In genomic region chr1:131942621-131943590, GRCm38 (mm10) we compare ENCODE assay signal across 12 mouse cellular contexts. TPM values are rescaled to one million over a fixed set of nuclear protein-coding genes. Genes with fewer than 3 reads are reported as not detected.
DNase-seq lines count a peak whose midpoint lies in the region; ATAC-seq and TF ChIP-seq lines count a peak whose summit lies in the region.
"Had no signal": no experiment of that assay in that cellular context is flagged by ENCODE, and none has a peak within 500 bp of the region (broad histone marks: within the 10 kb centered on the region; RNA-seq: fewer than 3 reads in every experiment).

No protein-coding gene starts in this region.

- ATAC-seq in kidney, postnatal 0 days (replicated peaks; ENCODE audit: low FRiP score, low read depth) = no peak
- ATAC-seq in granulocyte monocyte progenitor cell, adult 5-6 weeks (replicated peaks; ENCODE audit: poor library complexity, severe bottlenecking) = peak; percentile 55
- ATAC-seq in megakaryocyte, adult 5-6 weeks (ENCODE audit: poor library complexity, severe bottlenecking) = peak; percentile 45; the same call in 1 of the 2 replicates
- ATAC-seq: midbrain, embryonic 16.5 days had no signal

- peak; percentile 74 for DNase-seq in kidney, postnatal 0 days (ENCODE audit: low spot score)
- DNase-seq in kidney, adult 8-10 months = no peak
- DNase-seq in NIH3T3 (ENCODE audit: low read depth) = peak; percentile 91
- DNase-seq in urinary bladder, postnatal 4 days (ENCODE audit: low spot score in 2 of 2) = no peak
- DNase-seq in frontal cortex, postnatal 14 days (ENCODE audit: low spot score in 2 of 2) = no peak
- no peak for DNase-seq in left cerebral cortex, adult 18-20 months (ENCODE audit: low spot score in 2 of 2)
- DNase-seq: cerebellum, adult 11-12 months; gastrocnemius, postnatal 10 days had no signal

- H3K36me3 ChIP-seq in kidney, postnatal 0 days (ENCODE audit: insufficient read depth, low read length) = no peaks in the 10 kb centered on the region
- H3K36me3 ChIP-seq: hindbrain, embryonic 15.5 days had no signal

- WGBS in kidney, postnatal 0 days = 23% methylated on average over 16 of the region's 16 CpGs

- no peak overlapping the region for H3K27ac ChIP-seq in kidney, postnatal 0 days
- H3K27ac ChIP-seq: hindbrain, embryonic 15.5 days had no signal

- H3K27me3 ChIP-seq in kidney, postnatal 0 days (ENCODE audit: insufficient read depth, low read length) = no peaks in the 10 kb centered on the region
- H3K27me3 ChIP-seq: hindbrain, embryonic 15.5 days had no signal

- TF ChIP-seq CTCF in kidney, postnatal 0 days (IDR thresholded peaks at IDR 0.05; ENCODE audit: low read depth) = no peak

- peaks cover 5% of the 10 kb centered on the region; the same call in 1 of the 2 replicates for H3K4me1 ChIP-seq in kidney, postnatal 0 days (replicated peaks; ENCODE audit: insufficient read depth, low read length)
- H3K4me1 ChIP-seq: hindbrain, embryonic 15.5 days had no signal

- no peak overlapping the region for H3K9ac ChIP-seq in kidney, postnatal 0 days (ENCODE audit: low read depth, low read length)
- H3K9ac ChIP-seq: hindbrain, embryonic 15.5 days had no signal

- H3K4me3 ChIP-seq in kidney, postnatal 0 days (replicated peaks; ENCODE audit: low read depth, low read length) = no peak overlapping the region
- H3K4me3 ChIP-seq: hindbrain, embryonic 15.5 days had no signal

- H3K4me2 ChIP-seq in kidney, postnatal 0 days (ENCODE audit: low read length) = no peak overlapping the region
- H3K4me2 ChIP-seq: hindbrain, embryonic 15.5 days had no signal

- H3K9me3 ChIP-seq in kidney, postnatal 0 days (replicated peaks; ENCODE audit: low read length) = no peaks in the 10 kb centered on the region
- H3K9me3 ChIP-seq: hindbrain, embryonic 15.5 days had no signal

RNA-seq across cellular contexts. Expression of gene Slc45a3, which starts 19.9 kb away (rescaled TPM):
- 9.1 and 10.1 TPM in 2 replicates for polyA plus RNA-seq in kidney, postnatal 0 days (2015; fragmentation: Nextera tagmentation; extraction: Ambion mirVana)
- total RNA-seq in granulocyte monocyte progenitor cell, adult 5-6 weeks (2014; fragmentation: Nextera tagmentation) = 1.1 and 4.0 TPM in 2 replicates
- 0.65 and 0.82 TPM in 2 replicates for total RNA-seq in granulocyte monocyte progenitor cell, adult 5-6 weeks (2017)
- 0.16 and 0.46 TPM in 2 replicates for total RNA-seq in megakaryocyte, adult 5-6 weeks (2015)
- 0.33 TPM in 1 of 2 replicates, not detected in the other for total RNA-seq in megakaryocyte, adult 5-6 weeks (2017)
- total RNA-seq in left cerebral cortex, adult 18-20 months (2021) = under 1 TPM; 0.59 to 0.81 TPM

RNA-seq across cellular contexts. Expression of gene Nucks1, which starts 32.6 kb away (rescaled TPM):
- 55.2 and 59.9 TPM in 2 replicates for polyA plus RNA-seq in kidney, postnatal 0 days (2015; fragmentation: Nextera tagmentation; extraction: Ambion mirVana)
- total RNA-seq in granulocyte monocyte progenitor cell, adult 5-6 weeks (2014; fragmentation: Nextera tagmentation) = 147 and 170 TPM in 2 replicates
- 341 and 364 TPM in 2 replicates for total RNA-seq in granulocyte monocyte progenitor cell, adult 5-6 weeks (2017)
- total RNA-seq in megakaryocyte, adult 5-6 weeks (2015) = 145 TPM in 2 replicates
- 234 and 235 TPM in 2 replicates for total RNA-seq in megakaryocyte, adult 5-6 weeks (2017)
- 100 to 1,000 TPM; 148 to 157 TPM for total RNA-seq in left cerebral cortex, adult 18-20 months (2021)

Comparison
In these comparisons a context has a peak if more than half of its experiments do, and no peak if none do; other contexts are left out.
1. DNase-seq: peak in kidney, postnatal 0 days (single experiment) and NIH3T3 (single experiment); none in kidney, adult 8-10 months (0 of 2), urinary bladder, postnatal 4 days (0 of 2), frontal cortex, postnatal 14 days (0 of 2) and left cerebral cortex, adult 18-20 months (0 of 2).